Mouse (Mus musculus): ENCODE data around the gene Abhd12b.
"Not testable (repeated sequence)": the region's sequence is repeated elsewhere in the genome, so short reads cannot be mapped to it uniquely, and the experiment has no call there.

The Abhd12b gene

GRCm38 (mm10) chr12:70139871-70140270 is 14.1 kb upstream of the Abhd12b start:
- DNase-seq (ENCODE audit: low spot score): no peak

- no peak for DNase-seq (ENCODE audit: low spot score)
Observed at GRCm38 (mm10) chr12:70140542-70140941, 13.4 kb upstream of the Abhd12b start.

DNA sequence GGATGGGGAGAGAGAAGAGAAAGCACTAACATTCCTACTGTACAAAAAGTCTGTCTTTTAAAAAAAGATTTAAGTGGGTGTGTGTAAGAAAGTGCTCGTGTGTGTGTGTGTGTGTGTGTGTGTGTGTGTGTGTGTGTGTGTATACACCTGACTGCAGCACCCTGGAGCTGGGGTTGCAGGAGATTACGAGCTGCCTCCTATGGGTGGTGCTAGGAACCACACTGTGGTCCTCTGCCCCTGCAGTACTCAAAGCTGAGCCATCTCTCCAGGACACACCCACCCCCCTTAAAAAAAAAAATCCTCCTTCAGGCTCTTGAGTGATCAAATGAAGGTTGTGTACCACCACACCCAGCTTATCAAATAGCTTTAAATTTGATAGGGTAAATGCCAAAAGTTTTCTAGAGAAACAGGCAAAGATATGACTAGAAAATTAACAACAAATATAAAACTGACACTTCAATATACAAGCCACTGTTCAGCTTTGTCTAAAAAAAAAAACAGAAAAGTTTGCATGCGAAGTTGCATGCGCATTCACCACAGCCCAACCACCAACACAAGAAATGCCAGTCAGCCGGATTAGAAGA is 12.9 kb upstream of the Abhd12b start:
- DNase-seq (ENCODE audit: low spot score): no peak

DNA sequence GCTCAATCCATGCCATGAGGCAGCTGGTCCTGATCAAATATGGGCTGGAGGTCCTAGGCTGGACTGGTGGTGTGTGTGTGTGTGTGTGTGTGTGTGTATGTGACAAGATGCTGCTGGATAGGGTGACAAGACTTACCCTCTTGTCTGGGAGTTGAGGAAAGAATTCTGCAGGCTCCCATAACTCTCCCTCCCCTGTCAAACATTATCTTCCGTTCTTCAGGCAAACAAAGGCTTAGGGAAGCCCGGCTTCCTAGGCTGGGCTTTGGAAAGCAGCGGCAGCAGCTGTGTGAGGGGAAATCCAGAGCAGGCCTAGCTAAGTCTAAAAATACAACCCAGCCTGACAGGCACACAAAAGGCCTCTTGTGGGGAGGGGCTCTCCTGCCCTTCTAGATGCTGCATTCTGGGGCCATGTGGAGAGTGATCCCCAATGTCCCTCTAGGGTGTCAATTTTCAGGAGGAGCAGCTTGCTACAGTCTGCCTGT is 9.8 kb upstream of the Abhd12b start:
- DNase-seq (ENCODE audit: low spot score): not testable (repeated sequence)

DNA sequence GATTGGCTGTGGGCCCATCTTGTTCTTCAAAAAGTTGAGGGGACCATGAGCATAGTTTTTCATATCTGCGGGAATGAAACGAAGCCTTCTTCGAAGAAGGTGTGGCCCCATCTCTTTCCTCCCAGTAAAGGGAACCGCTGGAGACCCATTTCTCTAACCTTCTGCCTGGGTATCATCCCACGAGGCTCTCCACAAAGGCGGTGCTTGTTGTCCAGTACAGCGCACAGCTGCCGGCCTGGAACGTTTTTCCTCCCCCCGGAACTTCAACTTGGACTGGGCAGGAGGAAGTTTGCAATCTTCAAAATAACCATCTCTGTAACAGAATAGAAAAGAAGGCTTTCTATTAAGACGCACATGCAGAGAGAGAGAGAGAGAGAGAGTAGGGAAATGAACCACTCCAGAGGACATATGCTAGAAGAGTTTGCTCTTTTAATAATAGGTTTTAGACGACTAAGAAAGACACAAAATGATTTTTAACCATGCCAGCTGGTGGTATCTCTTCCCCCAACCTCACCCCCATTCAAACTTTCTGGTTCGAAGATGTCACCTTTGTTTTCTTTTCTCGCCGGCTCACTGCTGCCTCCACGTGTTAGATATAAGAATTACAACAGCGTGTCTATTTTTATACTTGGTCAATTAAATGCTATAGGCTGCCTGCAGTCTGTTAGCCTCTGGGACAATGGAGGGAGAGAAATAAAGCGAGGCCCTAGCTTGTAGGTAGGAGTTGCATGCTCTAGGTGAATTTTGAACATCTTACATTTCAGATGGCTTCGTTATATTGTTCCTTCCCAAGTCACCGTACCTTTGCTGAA is 9.1 kb upstream of the Abhd12b start:
- no peak for DNase-seq (ENCODE audit: low spot score)

DNA sequence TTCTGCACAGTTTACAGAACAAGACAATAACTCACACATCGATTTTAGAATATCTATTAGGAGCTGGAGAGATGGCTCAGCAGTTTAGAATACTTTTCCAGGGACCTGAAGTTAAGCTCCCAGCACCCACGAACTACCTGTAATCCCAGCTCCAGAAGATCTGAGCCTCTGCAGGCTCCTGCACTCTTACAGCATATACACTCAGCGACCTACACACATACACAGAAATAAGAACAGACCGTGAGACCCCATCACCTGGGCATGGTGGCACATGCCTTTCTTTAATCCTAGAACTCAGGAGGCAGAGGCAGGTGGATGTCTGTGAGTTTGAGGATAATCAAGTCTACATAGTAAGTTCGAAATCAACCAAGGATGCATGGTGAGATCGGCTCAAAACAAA is 8.4 kb upstream of the Abhd12b start:
- DNase-seq (ENCODE audit: low spot score): no peak

DNA sequence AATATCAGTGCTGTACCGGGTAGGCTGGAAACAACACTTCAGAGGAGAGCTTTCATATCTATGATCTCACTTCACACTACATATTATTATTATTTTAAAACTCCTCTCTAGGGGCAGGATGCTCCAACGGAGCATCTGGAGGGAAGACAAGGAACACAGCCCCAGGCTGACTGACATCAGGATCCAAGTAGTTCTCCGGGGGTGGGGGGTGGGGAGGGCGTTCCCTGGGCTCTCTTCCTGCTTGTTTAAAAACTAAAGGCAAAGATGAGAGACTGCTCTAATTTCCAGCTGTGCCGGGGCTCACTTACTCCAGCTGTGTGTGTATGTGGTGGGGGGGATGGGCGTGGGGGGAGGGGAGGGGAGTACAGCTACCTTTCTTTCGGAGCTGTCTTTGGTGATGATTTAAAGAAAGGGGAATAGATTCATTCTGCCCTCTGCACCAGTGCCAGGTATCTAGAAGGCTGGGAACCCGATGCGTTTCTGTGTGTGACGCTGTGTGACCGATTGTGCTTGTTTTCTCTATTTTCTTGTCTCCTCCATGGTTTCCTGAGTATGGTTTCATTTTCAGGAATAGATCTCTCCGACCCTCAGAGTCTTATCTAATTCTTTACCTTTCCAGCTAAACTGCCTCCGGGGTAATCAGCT is 5.8 kb upstream of the Abhd12b start:
- DNase-seq (ENCODE audit: low spot score): no peak

DNA sequence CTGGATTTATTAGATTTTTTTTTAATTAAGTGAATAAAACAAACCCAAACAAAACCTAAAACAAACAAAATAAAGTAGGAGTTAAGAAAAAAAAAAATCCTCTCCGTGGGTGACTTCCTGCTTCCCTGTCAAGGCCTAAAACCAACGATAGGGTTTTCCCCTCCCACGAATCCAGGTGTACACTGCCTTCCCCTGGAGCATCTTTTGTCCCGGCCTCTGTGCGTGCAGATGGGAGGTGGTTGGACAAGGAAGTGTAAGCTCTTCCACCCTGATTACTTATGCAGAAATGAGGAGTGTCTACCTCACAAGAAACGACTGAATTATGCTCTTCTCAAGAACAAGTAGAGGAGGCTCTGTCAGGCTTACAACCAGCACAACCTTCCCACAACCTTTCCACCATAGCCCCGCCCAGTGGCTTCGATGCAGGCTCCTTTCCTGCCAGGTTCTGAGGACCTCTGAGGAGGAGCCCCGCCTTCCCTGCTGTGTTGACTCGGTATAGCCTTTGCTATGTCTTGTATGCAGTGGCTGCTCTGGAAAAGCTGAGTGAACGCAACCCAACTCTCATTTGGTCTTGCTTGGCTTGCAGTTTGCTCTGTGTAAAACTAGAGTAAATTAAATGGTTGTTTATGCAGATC is 5.2 kb upstream of the Abhd12b start:
- DNase-seq (ENCODE audit: low spot score): no peak

- no peak for DNase-seq (ENCODE audit: low spot score)
Observed at GRCm38 (mm10) chr12:70156222-70156621, 2.3 kb downstream of the Abhd12b start.

GRCm38 (mm10) chr12:70157292-70158066 is 3.5 kb downstream of the Abhd12b start:
- no peak for DNase-seq (ENCODE audit: low spot score)

DNA sequence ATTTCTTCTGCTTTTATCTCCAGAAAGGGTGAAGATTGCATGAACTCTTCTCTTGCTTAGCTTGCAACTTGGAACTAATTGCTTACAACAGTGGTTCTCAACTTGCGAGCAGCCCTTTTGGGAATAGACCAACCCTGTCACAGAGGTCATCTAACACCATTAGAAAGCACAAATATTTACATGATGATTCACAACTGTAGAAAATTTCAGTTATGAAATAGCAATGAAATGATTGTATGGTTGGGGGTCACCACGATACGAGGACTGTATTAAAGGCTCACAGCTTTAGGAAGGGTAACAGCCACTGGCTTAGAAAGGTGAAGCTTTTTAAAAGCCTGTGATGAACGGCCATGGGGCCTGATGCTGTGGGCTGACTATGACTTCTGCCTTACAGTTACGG is 7.1 kb downstream of the Abhd12b start:
- no peak for DNase-seq (ENCODE audit: low spot score)

DNA sequence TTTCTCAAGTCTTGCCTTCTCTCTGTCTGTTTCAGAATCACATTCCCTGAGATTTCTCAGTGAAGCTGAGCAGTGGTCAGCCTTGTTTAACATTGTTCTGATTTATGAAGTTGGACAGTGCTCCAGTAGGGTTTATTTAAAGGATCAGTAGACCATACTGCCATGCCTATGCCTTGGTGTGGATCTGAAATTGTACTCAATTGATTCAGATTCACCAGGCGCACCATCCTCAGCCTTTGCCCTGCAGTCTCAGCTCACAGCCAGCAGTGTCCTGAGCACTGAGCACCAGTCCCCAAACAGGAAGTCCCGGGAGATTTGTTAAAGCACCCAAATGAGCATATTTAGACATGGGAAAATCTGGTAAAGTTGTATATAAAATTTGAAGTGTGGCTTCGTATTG is 10.8 kb downstream of the Abhd12b start:
- DNase-seq (ENCODE audit: low spot score): no peak

- no peak for DNase-seq (ENCODE audit: low spot score)
Observed at GRCm38 (mm10) chr12:70167950-70168349, 14.0 kb downstream of the Abhd12b start.

GRCm38 (mm10) chr12:70169969-70170368 is 16.0 kb downstream of the Abhd12b start:
- DNase-seq (ENCODE audit: low spot score): no peak

DNA sequence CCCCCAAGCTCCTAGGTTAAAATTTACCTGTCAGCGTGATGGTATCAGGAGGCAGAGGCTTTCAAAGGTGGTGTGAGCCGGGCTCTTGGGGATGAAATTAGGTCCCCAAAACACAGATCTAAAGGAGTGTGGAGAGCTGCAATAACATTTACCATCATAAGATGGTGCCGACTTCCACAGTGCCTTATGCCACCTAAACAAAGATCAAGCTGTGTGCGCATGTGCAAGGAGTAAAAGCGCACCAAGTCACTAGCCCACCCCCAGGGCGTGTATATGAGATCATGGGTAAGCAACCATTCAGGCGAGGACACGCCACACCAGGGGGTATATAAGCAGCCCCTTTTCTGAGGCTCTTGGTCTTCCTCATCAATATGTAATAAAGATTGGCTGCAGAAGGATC is 29.6 kb downstream of the Abhd12b start:
- DNase-seq (ENCODE audit: low spot score): not testable (repeated sequence)

GRCm38 (mm10) chr12:70184173-70184783 is 30.3 kb downstream of the Abhd12b start:
- no peak for DNase-seq (ENCODE audit: low spot score)

DNA sequence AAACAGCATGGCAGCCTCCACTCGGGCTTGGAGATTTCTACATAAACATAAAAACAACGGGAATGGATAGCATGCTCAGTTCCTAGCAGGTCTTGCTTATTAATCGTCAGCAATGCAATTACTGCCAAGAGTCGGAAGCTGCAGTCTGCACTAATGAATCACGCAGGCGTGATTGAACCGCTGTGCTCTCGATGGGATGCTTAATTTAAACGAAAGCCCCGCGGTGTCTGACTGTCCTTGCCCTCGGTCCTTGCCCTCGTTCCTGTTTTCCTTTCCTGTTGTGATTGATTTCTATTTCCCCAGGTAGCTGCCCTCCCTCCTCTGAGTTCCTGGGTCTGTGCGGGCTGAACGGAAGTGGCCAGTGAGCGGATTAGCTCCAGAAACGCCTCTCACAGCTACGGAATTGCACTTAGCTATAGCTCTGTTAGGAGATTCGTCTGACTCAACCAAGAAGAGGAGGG is 38.4 kb downstream of the Abhd12b start:
- DNase-seq (ENCODE audit: low spot score): no peak

- DNase-seq (ENCODE audit: low spot score): no peak
Observed at GRCm38 (mm10) chr12:70195426-70195825, 41.5 kb downstream of the Abhd12b start.

DNA sequence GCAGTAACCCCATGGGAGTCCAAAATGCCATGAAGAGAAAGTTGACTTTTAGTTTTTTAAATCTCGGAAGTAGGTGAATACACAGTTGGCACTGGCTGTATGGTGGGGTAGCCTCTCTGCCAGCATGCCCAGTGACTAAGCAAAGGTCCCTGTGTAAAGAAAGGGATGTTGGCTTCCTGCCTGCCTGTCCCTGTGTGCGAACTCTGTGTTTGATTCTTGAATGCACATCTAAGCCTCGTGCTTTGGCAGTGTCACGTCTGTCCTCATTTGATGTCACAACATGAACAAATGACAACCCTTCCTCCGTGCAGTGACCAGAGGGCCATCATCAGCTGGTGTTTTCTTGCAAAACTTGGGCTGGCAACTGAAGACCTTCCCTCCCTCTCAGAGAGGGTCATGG is 42.4 kb downstream of the Abhd12b start:
- no peak for DNase-seq (ENCODE audit: low spot score)

DNA sequence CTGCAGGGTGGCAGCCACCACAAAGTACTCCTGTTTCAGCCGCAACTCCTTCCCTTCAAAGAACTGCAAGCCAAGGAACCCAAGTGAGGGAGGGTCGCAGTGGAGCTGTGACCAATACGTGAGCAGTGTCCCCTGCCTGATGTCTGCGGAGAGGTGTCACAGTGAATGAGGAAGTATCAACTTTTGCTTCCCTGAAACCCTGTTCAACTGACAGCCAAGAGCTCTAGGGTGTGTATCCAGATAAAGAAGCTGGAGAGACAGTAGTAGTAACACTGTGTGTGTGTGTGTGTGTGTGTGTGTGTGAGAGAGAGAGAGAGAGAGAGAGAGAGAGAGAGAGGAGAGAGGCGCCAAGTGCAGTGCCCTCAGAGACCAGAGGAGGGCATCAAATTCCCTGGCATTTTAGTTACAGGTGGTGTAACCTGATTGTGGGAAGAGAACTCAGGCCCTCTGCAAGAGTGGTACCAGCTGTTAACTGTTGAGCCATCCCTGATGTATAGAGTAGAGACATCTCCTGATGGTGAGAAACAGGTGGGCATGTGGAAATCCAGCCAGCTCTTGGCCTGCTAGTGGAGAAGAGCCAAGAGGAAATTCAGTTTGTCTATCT is 48.1 kb downstream of the Abhd12b start:
- no peak for DNase-seq (ENCODE audit: low spot score)

- DNase-seq (ENCODE audit: low spot score): no peak
Observed at GRCm38 (mm10) chr12:70204433-70204832, 50.5 kb downstream of the Abhd12b start.
